Mouse (Mus musculus) hindbrain, embryonic 16.5 days (tissue): ENCODE results near the gene Ankrd66. TPM values are rescaled to one million over a fixed set of nuclear protein-coding genes. Genes with fewer than 3 reads are reported as not detected.
"Not testable (repeated sequence)": the region's sequence is repeated elsewhere in the genome, so short reads cannot be mapped to it uniquely, and the experiment has no call there.

Experiments used
- ATAC-seq: fragments of 200-750 bp; cut with Nextera tagmentation; 2 replicates; pipeline ENCODE4 v1.8.0; 2017; ENCODE audit warnings: moderate TSS enrichment, moderate library complexity
- H3K27ac ChIP-seq: fragments of 300-500 bp; sonication (generic); 2 replicates; pipeline ENCODE4 v1.5.1; 2014; ENCODE audit warnings: low read depth, mild to moderate bottlenecking, control low read depth, low read length, moderate library complexity
- H3K27me3 ChIP-seq: fragments of 300-500 bp; sonication (generic); replicated peaks from 2 replicates; pipeline ENCODE4 v1.6.1; 2014; ENCODE audit warnings: low read length; ENCODE audit not compliant: control insufficient read depth, insufficient read depth
- H3K36me3 ChIP-seq: fragments of 300-500 bp; sonication (generic); 2 replicates; pipeline ENCODE4 v1.6.1; 2014; ENCODE audit warnings: mild to moderate bottlenecking, low read length, moderate library complexity, mixed read lengths; ENCODE audit not compliant: control insufficient read depth, insufficient read depth
- H3K4me1 ChIP-seq: fragments of 300-500 bp; sonication (generic); 2 replicates; pipeline ENCODE4 v1.6.1; 2014; ENCODE audit warnings: low read depth, low read length; ENCODE audit not compliant: control insufficient read depth, insufficient read depth
- H3K4me2 ChIP-seq: fragments of 300-500 bp; sonication (generic); 2 replicates; pipeline ENCODE4 v1.6.1; 2014; ENCODE audit warnings: mild to moderate bottlenecking, low read length, control low read depth, moderate library complexity
- H3K4me3 ChIP-seq: fragments of 300-500 bp; sonication (generic); 2 replicates; pipeline ENCODE4 v1.5.1; 2014; ENCODE audit warnings: mild to moderate bottlenecking, low read length, control low read depth, moderate library complexity
- H3K9ac ChIP-seq: fragments of 300-500 bp; sonication (generic); 2 replicates; pipeline ENCODE4 v1.6.1; 2014; ENCODE audit warnings: low read depth, mild to moderate bottlenecking, control low read depth, low read length, moderate library complexity
- H3K9me3 ChIP-seq: fragments of 300-500 bp; sonication (generic); 2 replicates; pipeline ENCODE4 v1.6.1; 2014; ENCODE audit warnings: mild to moderate bottlenecking, low read length, moderate library complexity; ENCODE audit not compliant: control insufficient read depth
- WGBS: fragments of 180-500 bp; shearing (Covaris S2); extraction: QIAGEN DNeasy Blood & Tissue Kit; methylation state at CpG from one replicate; pipeline ENCODE4 v1.1.7; 2014; 5-methylcytosine and 5-hydroxymethylcytosine counted together
- polyA plus RNA-seq: library from polyadenylated mRNA; unstranded; fragments of >200 nt; fragmentation: Nextera tagmentation; extraction: Ambion mirVana; gene quantifications from 2 replicates; pipeline ENCODE4 v1.2.1, GENCODE M21; 2015

The Ankrd66 gene
- polyA plus RNA-seq, 1 experiment from 2014 or later: 1.3 TPM

DNA sequence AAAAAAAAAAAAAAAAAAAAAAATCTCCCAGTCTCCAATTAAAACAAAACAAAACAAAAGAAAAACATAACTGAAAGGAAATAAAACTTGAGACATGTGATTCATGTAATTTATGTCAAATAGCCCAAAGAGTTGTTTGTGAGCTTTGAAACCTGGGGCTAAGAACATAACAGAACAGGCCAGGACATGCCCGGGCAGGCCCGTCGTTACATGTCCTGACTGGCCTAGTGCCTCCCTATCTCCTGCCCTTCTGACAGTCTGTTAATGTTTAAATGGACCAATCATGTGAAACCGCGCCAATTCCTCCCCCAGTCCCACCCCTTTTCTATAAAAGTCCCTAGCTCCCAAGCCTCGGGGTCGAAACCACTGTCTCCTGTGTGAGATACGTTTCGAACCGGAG is 53.1 kb downstream of the Ankrd66 start:
- not testable (repeated sequence) for H3K36me3 ChIP-seq, ATAC-seq, H3K9ac ChIP-seq, H3K27me3 ChIP-seq, H3K4me1 ChIP-seq, H3K4me2 ChIP-seq, H3K27ac ChIP-seq, H3K9me3 ChIP-seq, H3K4me3 ChIP-seq
- 98% methylated on average over 8 of the region's 10 CpGs for WGBS

DNA sequence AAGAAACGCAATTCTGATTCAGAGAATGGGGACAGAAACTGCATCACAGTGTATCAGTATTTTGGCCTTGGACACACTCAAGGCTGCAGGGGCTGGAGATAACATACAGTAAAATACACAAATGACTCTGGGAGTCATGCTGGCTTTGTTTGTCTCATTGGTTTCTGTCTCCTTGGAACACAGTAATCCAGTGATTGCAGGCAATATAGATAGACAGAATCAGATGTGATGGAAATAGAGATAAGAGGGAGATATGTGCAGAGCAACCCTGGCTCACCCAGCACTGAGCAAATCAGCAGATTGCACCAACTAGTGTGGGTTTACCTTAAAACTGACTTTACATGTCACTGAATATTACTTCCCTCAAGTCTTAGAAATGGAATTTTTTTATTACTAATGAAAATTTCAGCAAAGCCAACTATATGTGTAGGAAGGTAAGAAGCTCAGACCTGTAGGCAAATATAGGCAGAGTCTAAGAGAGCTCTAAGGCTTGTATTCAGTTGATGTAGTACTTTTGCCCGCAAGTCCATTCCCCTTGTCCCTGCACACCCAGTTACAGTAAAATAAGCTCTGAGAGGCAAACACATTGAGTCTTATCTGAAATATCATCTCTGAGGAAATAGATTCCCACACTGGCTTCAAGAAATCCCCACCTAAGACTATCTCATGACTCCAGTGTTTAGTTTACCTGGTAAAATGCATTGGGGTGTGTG is 54.8 kb downstream of the Ankrd66 start:
- H3K9ac ChIP-seq: no peak overlapping the region
- H3K27ac ChIP-seq: no peak overlapping the region
- no peaks in the 10 kb centered on the region for H3K36me3 ChIP-seq
- H3K4me1 ChIP-seq: no peaks in the 10 kb centered on the region
- no peak overlapping the region for H3K4me2 ChIP-seq
- H3K27me3 ChIP-seq: no peaks in the 10 kb centered on the region
- ATAC-seq: no peak
- H3K4me3 ChIP-seq: no peak overlapping the region
- H3K9me3 ChIP-seq: no peaks in the 10 kb centered on the region
- 93% methylated on average over 2 of the region's 2 CpGs for WGBS

DNA sequence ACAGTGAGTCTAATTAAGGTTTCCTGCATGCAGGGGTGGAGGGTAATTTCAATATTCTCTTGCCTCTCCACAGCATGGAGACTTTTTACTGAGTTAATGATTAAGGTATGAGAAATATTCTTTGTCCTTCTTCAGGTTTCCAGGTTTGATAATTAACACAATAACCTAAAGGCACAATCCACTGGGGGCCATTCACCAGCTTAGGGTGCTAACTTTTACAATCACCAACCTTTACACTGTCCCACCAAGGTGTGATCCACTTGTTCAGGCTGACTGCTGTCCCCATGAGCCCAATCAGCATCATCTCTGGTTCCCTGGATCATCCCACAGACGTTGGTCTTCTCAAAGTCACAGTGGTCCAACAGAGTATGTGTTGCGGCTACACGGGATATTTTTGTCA is 57.5 kb downstream of the Ankrd66 start:
- no peaks in the 10 kb centered on the region for H3K9me3 ChIP-seq
- H3K4me3 ChIP-seq: no peak overlapping the region
- WGBS: 85% methylated on average over 3 of the region's 3 CpGs
- H3K4me2 ChIP-seq: no peak overlapping the region
- H3K36me3 ChIP-seq: no peaks in the 10 kb centered on the region
- H3K27ac ChIP-seq: no peak overlapping the region
- ATAC-seq: no peak
- no peak overlapping the region for H3K9ac ChIP-seq
- no peaks in the 10 kb centered on the region for H3K27me3 ChIP-seq
- no peaks in the 10 kb centered on the region for H3K4me1 ChIP-seq

Other genes with a start within 250 kb of the Ankrd66 start
- 8.0 and 10.4 TPM in 2 replicates for gene Adgrf5, start 183.2 kb downstream of the Ankrd66 start, polyA plus RNA-seq
- gene Mep1a, start 40.8 kb downstream of the Ankrd66 start, polyA plus RNA-seq: 0.06 and 0.20 TPM in 2 replicates
- gene Pla2g7, start 24.5 kb upstream of the Ankrd66 start, polyA plus RNA-seq: 148 and 226 TPM in 2 replicates
- 0.46 and 0.79 TPM in 2 replicates for gene Tdrd6, start 86.7 kb upstream of the Ankrd66 start, polyA plus RNA-seq
- 97.4 and 99.1 TPM in 2 replicates for gene Slc25a27, start 123.6 kb upstream of the Ankrd66 start, polyA plus RNA-seq
- gene Cyp39a1, start 123.8 kb upstream of the Ankrd66 start, polyA plus RNA-seq: 15.1 and 16.0 TPM in 2 replicates